Mouse (Mus musculus) neural tube, embryonic 10.5 days (tissue): ENCODE results near the gene St6galnac6.
A peak's percentile ranks its signal among the peaks of the same experiment; 100 is the strongest.

Experiments
- DNase-seq: peaks from one replicate; pipeline ENCODE4 v3.0.0-alpha.2; 2017; ENCODE audit warnings: low spot score; ENCODE audit errors: extremely low spot score

St6galnac6 gene

GRCm38 (mm10) chr2:32617109-32617508 is 17.6 kb downstream of the St6galnac6 start:
- no peak for DNase-seq

- no peak for DNase-seq
These were observed 18.1 kb downstream of the St6galnac6 start for GRCm38 (mm10) chr2:32617601-32618000.

- no peak for DNase-seq
These were observed 18.5 kb downstream of the St6galnac6 start for GRCm38 (mm10) chr2:32618051-32618450.

- DNase-seq: peak; percentile 50
These were observed 21.4 kb downstream of the St6galnac6 start for GRCm38 (mm10) chr2:32620682-32621516.

GRCm38 (mm10) chr2:32621517-32621859 is 22.0 kb downstream of the St6galnac6 start, which contains the start of gene Ak1:
TSS of gene Ak1 (plus strand) at chr2:32621758.
- no peak for DNase-seq

- no peak for DNase-seq
These were observed 24.7 kb downstream of the St6galnac6 start for GRCm38 (mm10) chr2:32624111-32624748.

GRCm38 (mm10) chr2:32625212-32625872 is 25.8 kb downstream of the St6galnac6 start:
- peak; percentile 74 for DNase-seq

GRCm38 (mm10) chr2:32625873-32626694 is 26.6 kb downstream of the St6galnac6 start:
- DNase-seq: no peak

GRCm38 (mm10) chr2:32627266-32628043 is 27.9 kb downstream of the St6galnac6 start:
- no peak for DNase-seq

- DNase-seq: no peak
These were observed 28.6 kb downstream of the St6galnac6 start for GRCm38 (mm10) chr2:32628044-32628550.

- no peak for DNase-seq
These were observed 29.2 kb downstream of the St6galnac6 start for GRCm38 (mm10) chr2:32628729-32629128.

GRCm38 (mm10) chr2:32629276-32629976 is 29.9 kb downstream of the St6galnac6 start:
- DNase-seq: peak; percentile 77

GRCm38 (mm10) chr2:32630036-32630435 is 30.5 kb downstream of the St6galnac6 start:
- no peak for DNase-seq

GRCm38 (mm10) chr2:32631046-32631445 is 31.5 kb downstream of the St6galnac6 start:
- no peak for DNase-seq

GRCm38 (mm10) chr2:32631737-32632394 is 32.4 kb downstream of the St6galnac6 start:
- peak; percentile 79 for DNase-seq

- no peak for DNase-seq
These were observed 34.2 kb downstream of the St6galnac6 start for GRCm38 (mm10) chr2:32633660-32634059.

GRCm38 (mm10) chr2:32634277-32635105 is 35.0 kb downstream of the St6galnac6 start:
- no peak for DNase-seq

- DNase-seq: no peak
These were observed 37.1 kb downstream of the St6galnac6 start for GRCm38 (mm10) chr2:32636617-32637016.
